Mouse (Mus musculus): ENCODE data around the gene Olfr1094.

Gene Olfr1094

DNA sequence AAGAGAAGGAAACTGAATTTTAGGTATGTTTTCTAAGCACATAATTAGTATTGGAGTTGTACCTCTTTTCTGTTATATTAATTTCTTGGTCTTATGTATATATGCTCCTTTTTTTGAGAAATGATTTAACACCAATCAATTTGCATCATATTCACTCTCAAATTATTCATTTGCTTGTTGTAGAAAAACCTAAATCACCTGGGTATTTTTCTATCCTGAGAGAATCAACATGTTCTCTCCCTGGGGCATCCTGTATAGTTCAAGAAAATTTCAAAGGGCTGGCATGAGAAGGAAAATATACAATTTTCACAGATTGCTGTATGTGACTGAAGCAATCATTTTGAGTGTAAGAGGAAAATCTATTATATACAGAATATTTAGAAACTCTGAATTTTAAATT lies at the start of gene Olfr1094:
Gene Olfr1094 (plus strand): TSS at position 301 of the 400 bp plus-strand sequence.
- no peak for DNase-seq (ENCODE audit: low read depth, low spot score)

DNA sequence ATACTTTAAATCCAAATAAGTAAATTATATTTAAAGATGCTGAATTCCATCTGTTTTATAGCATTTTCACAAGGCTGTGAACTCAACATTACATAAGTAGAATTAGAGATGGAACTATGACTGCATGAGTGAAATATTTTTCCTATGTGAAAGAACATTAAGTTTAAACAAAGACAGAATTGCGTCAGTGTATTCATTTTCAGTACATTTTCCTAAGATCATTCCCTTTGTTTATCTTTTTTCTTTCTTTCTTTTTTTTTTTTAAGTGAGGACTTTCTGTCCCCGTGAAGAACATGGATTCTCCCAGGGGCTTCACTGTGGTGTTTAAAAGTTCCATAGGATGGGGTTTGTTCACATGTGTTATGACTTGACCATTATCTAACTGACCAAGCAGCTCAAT lies 42.3 kb upstream of the Olfr1094 start, which contains the start of gene Olfr1093:
Gene Olfr1093 (plus strand): TSS at position 301 of the 400 bp plus-strand sequence.
- no peak for DNase-seq (ENCODE audit: low read depth, low spot score)

DNA sequence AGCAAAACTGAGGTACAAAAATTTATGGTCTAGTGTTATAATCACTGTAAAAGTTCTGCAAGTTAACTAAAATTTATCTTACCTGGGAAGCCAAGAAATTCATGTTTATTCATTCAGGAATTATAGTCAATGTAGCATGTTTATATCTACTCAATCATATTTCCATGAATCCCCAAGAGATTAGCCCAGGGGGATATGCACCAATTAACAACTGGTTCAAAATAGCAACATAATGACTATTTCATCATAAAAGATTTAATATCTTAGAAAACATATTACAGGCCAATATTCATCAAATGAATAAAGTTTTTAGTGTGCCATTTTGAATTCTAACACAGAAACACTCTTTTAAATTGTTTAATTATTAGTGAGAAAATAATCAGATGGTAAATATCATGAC lies 14.5 kb upstream of the Olfr1094 start, which contains the start of gene Olfr141:
Gene Olfr141 (minus strand): TSS at position 101 of the 400 bp plus-strand sequence.
- no peak for DNase-seq (ENCODE audit: low read depth, low spot score)

DNA sequence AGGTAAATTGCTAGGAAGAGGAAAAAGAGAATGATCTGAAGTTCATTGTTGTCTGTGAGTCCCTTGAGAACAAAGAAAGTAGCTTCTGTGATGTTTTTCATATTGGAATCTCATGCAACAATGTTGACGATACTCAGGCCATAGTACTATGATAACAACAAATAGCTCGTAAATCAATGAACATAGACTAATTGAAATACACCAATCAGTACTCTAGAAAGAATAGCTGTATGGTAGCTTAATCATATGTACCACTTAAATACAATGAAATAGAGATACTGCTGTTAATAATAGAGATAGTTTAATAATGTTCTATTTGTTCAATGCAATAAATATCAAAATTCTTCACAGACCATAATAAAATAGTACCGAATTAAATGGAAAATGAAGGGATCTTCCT lies 27.1 kb downstream of the Olfr1094 start, which contains the start of gene Olfr1095:
Gene Olfr1095 (minus strand): TSS at position 101 of the 400 bp plus-strand sequence.
- no peak for DNase-seq (ENCODE audit: low read depth, low spot score)

DNA sequence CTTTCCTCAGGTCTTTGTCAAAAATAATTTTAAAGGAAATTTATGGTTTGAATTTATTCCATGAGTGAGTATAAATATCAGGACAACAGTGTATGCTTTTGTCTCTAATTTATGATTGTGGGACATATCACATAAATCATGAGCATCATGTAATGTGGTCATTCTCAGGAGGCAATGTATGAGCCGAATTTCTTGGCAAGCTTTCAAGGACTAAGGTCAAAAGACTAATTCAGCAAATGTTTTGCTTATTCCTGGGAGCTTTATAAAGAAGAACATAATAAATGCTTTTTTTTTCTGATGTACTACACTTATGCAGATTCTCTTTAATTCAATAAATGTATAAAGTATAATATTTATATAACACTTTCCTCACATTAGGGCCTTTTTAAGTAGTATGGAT lies 50.2 kb downstream of the Olfr1094 start, which contains the start of gene Gm13723:
Gene Gm13723 (minus strand): TSS at position 101 of the 400 bp plus-strand sequence.
- no peak for DNase-seq (ENCODE audit: low read depth, low spot score)

Measured in c-Kit-negative CD71-positive TER-119-positive erythroid progenitor cells, embryonic 14.5 days (primary cell).